Comparison of ENCODE assay signal across 24 mouse cellular contexts in genomic region chr6:26764727-26765126, GRCm38 (mm10).
A peak's percentile ranks its signal among the peaks of the same experiment; 100 is the strongest.
DNase-seq lines count a peak whose midpoint lies in the region; ATAC-seq and TF ChIP-seq lines count a peak whose summit lies in the region.
"Had no signal": no experiment of that assay in that cellular context is flagged by ENCODE, and none has a peak within 500 bp of the region (broad histone marks: within the 10 kb centered on the region; RNA-seq: fewer than 3 reads in every experiment).

No protein-coding gene starts in this region.

- no peaks in the 10 kb centered on the region for H3K27me3 ChIP-seq in MEL (ENCODE audit: control insufficient read depth in 1 of 2, insufficient read depth in 2 of 2, low read length in 2 of 2)
- H3K27me3 ChIP-seq: embryonic facial prominence, embryonic 12.5 days; embryonic facial prominence, embryonic 15.5 days had no signal

- TF ChIP-seq CTCF in MEL (IDR thresholded peaks at IDR 0.05 in 2 of 3, conservative IDR thresholded peaks at IDR 0.05 in 1 of 3; ENCODE audit: control insufficient read depth in 1 of 3, insufficient read depth in 1 of 3, low read depth in 2 of 3, low read length in 3 of 3, poor library complexity in 1 of 3, severe bottlenecking in 1 of 3), result no peak

- TF ChIP-seq RAD21 in MEL (IDR thresholded peaks at IDR 0.05; ENCODE audit: low read depth, low read length), result no peak

- H3K79me2 ChIP-seq in MEL (ENCODE audit: control insufficient read depth, insufficient read depth, low read length, poor library complexity), result no peaks in the 10 kb centered on the region

- no peak overlapping the region for H3K9ac ChIP-seq in MEL (ENCODE audit: control insufficient read depth, low read depth, low read length, poor library complexity, severe bottlenecking)
- H3K9ac ChIP-seq: embryonic facial prominence, embryonic 12.5 days; embryonic facial prominence, embryonic 15.5 days; forebrain, postnatal 0 days; hindbrain, embryonic 14.5 days had no signal

- no peaks in the 10 kb centered on the region for H3K4me1 ChIP-seq in MEL (ENCODE audit: control insufficient read depth in 1 of 2, insufficient read depth in 2 of 2, low read length in 2 of 2)
- H3K4me1 ChIP-seq: embryonic facial prominence, embryonic 12.5 days; embryonic facial prominence, embryonic 15.5 days; hindbrain, embryonic 10.5 days had no signal

- H3K4me3 ChIP-seq in MEL (ENCODE audit: control insufficient read depth in 1 of 2, insufficient read depth in 1 of 2, low read depth in 2 of 2, low read length in 2 of 2), result no peak overlapping the region
- H3K4me3 ChIP-seq: embryonic facial prominence, embryonic 12.5 days; embryonic facial prominence, embryonic 15.5 days; hindbrain, embryonic 10.5 days had no signal

- H3K27ac ChIP-seq in MEL (ENCODE audit: control insufficient read depth, low read depth, low read length), result no peak overlapping the region
- H3K27ac ChIP-seq: embryonic facial prominence, embryonic 12.5 days; embryonic facial prominence, embryonic 15.5 days; hindbrain, embryonic 10.5 days; hindbrain, embryonic 14.5 days; hindbrain, postnatal 0 days had no signal

- no peaks in the 10 kb centered on the region for H3K9me3 ChIP-seq in MEL (replicated peaks; ENCODE audit: insufficient read depth, low read length)
- H3K9me3 ChIP-seq: embryonic facial prominence, embryonic 12.5 days; embryonic facial prominence, embryonic 15.5 days; hindbrain, embryonic 10.5 days had no signal

- TF ChIP-seq POLR2A in MEL (IDR thresholded peaks at IDR 0.05; ENCODE audit: control insufficient read depth in 1 of 2, insufficient read depth in 1 of 2, low read depth in 1 of 2, low read length in 2 of 2, poor library complexity in 1 of 2), result no peak

- no peaks in the 10 kb centered on the region for H3K36me3 ChIP-seq in MEL (ENCODE audit: control insufficient read depth in 1 of 2, insufficient read depth in 2 of 2, low read length in 2 of 2)
- H3K36me3 ChIP-seq: embryonic facial prominence, embryonic 12.5 days; embryonic facial prominence, embryonic 15.5 days; hindbrain, embryonic 10.5 days had no signal

- no peak for TF ChIP-seq EP300 in MEL (IDR thresholded peaks at IDR 0.05; ENCODE audit: low read depth in 1 of 2, low read length in 2 of 2)

- DNase-seq in A20 (ENCODE audit: low read depth, low spot score) (peak; percentile 51), MEL (ENCODE audit: low read depth, low spot score) (peak; percentile 5)
- DNase-seq in layer of hippocampus, postnatal 14 days (ENCODE audit: low spot score in 2 of 2), result no peak
- no peak for DNase-seq in frontal cortex, postnatal 36 days (ENCODE audit: low spot score in 2 of 2)
- DNase-seq in cerebellum, adult 9-11 months, result no peak
- no peak for DNase-seq in gastrocnemius, postnatal 4 days (ENCODE audit: low spot score in 2 of 2)
- DNase-seq: adrenal gland, adult 2 months; adrenal gland, postnatal 14 days; cerebellum, adult 11-12 months; cerebellum, adult 8-10 months; cerebellum, postnatal 14 days; forebrain, postnatal 0 days; gastrocnemius, postnatal 25 days; heart, adult 11 months had no signal

- peak; percentile 89 for ATAC-seq in granulocyte monocyte progenitor cell, adult 5-6 weeks (replicated peaks; ENCODE audit: poor library complexity, severe bottlenecking)
- ATAC-seq in megakaryocyte progenitor cell, adult 5-6 weeks (replicated peaks; ENCODE audit: poor library complexity), result peak; percentile 82
- ATAC-seq: forebrain, embryonic 14.5 days; forebrain, postnatal 0 days; hindbrain, postnatal 0 days; inflammation-experienced regulatory T-cells, adult 6 months; intestine, embryonic 16.5 days had no signal

TF ChIP-seq in MEL, 35 proteins besides CTCF, POLR2A, EP300 and RAD21:
- TF ChIP-seq ZNF384 (IDR thresholded peaks at IDR 0.05; ENCODE audit: low read depth, low read length) (peak; percentile 41; the same call in 1 of the 2 replicates), ETS1 (IDR thresholded peaks at IDR 0.05; ENCODE audit: low read depth, low read length) (peak; percentile 25; the same call in 1 of the 2 replicates), TAL1 (IDR thresholded peaks at IDR 0.05; ENCODE audit: low read length) (no peak)

Comparison
In these comparisons a context has a peak if more than half of its experiments do, and no peak if none do; other contexts are left out.
1. DNase-seq: peak in A20 (single experiment) and MEL (single experiment); none in layer of hippocampus, postnatal 14 days (0 of 2), frontal cortex, postnatal 36 days (0 of 2), cerebellum, adult 9-11 months (single experiment) and gastrocnemius, postnatal 4 days (0 of 2).